8 mouse cellular contexts compared by ENCODE assay signal in the genomic region with DNA sequence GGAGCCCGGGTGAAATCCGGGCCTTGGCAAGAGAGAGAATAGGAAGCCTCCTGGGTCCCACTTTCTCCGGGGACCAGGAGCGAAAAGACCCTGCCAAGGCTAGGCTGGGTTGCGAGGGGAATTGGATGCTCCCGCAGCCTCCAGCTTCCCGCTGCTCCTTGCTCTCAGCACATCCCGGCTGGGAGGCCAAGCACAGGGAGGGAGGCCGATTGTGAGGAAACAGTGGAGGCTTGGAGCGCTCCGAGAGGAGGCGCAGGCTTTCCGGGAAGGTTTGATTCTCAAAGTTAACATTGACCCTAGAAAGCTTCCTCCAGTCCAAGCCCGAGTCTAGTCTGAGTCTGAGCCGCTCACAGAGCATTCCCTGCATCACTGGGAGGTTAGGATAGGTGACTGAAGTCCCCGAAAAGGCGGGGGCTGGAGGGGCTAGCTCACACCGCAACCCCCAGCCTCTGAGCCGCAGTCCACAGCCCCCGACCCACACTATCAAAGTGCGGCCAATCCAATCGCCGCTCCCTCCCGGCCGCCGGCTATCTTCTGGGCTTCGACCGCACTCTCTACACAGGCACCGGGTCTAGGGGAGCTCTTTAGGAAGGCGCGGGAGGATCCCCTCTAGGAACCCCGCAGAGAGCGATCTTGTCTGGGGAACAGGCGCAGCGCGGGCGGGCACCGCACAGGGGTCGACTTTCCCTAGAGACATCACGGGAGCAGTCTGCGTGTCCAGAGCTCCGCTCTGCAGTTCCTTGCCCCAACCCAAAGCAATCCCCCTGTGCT. TPM values are rescaled to one million over a fixed set of nuclear protein-coding genes. Genes with fewer than 3 reads are reported as not detected.
A peak's percentile ranks its signal among the peaks of the same experiment; 100 is the strongest.
DNase-seq lines count a peak whose midpoint lies in the region; ATAC-seq lines count a peak whose summit lies in the region.

No protein-coding gene starts in this region.

- WGBS in kidney, embryonic 15.5 days: under 1% methylated on average over 42 of the region's 42 CpGs
- 1% methylated on average over 41 of the region's 42 CpGs for WGBS in liver, embryonic 15.5 days (ENCODE audit: insufficient replicate concordance)
- under 1% methylated on average over 42 of the region's 42 CpGs for WGBS in neural tube, embryonic 14.5 days

- H3K9ac ChIP-seq in kidney, embryonic 15.5 days: peak overlapping the region; percentile 92
- H3K9ac ChIP-seq in liver, embryonic 15.5 days: no peak overlapping the region
- H3K9ac ChIP-seq in neural tube, embryonic 14.5 days (replicated peaks; ENCODE audit: low read depth, low read length): peak overlapping the region; percentile 96

- ATAC-seq in kidney, embryonic 15.5 days (replicated peaks; ENCODE audit: low FRiP score): peak; percentile 26
- no peak for ATAC-seq in liver, embryonic 15.5 days (ENCODE audit: insufficient read depth)
- peak; percentile 45 for ATAC-seq in neural tube, embryonic 14.5 days (ENCODE audit: low read depth)
- no peak; the same call in 1 of the 2 replicates for ATAC-seq in granulocyte monocyte progenitor cell, adult 5-6 weeks (replicated peaks; ENCODE audit: poor library complexity, severe bottlenecking)

- H3K9me3 ChIP-seq in kidney, embryonic 15.5 days (replicated peaks): no peaks in the 10 kb centered on the region
- H3K9me3 ChIP-seq in liver, embryonic 15.5 days (replicated peaks): no peaks in the 10 kb centered on the region
- no peaks in the 10 kb centered on the region for H3K9me3 ChIP-seq in neural tube, embryonic 14.5 days (ENCODE audit: control insufficient read depth, low read length)

- peak overlapping the region; percentile 77 for H3K4me3 ChIP-seq in kidney, embryonic 15.5 days (replicated peaks)
- H3K4me3 ChIP-seq in liver, embryonic 15.5 days (replicated peaks): peak overlapping the region; percentile 23; the same call in 1 of the 2 replicates
- H3K4me3 ChIP-seq in neural tube, embryonic 14.5 days (ENCODE audit: low read depth, low read length): peak overlapping the region; percentile 84

- peaks cover 30% of the 10 kb centered on the region for H3K4me1 ChIP-seq in kidney, embryonic 15.5 days
- H3K4me1 ChIP-seq in liver, embryonic 15.5 days (replicated peaks): no peaks in the 10 kb centered on the region
- no peaks in the 10 kb centered on the region for H3K4me1 ChIP-seq in neural tube, embryonic 14.5 days (ENCODE audit: control insufficient read depth, insufficient read depth, low read length)

- H3K27ac ChIP-seq in kidney, embryonic 15.5 days: peak overlapping the region; percentile 96
- H3K27ac ChIP-seq in liver, embryonic 15.5 days (replicated peaks): no peak overlapping the region
- peak overlapping the region; percentile 93 for H3K27ac ChIP-seq in neural tube, embryonic 14.5 days (ENCODE audit: low read depth, low read length)

- H3K36me3 ChIP-seq in kidney, embryonic 15.5 days: no peaks in the 10 kb centered on the region
- no peaks in the 10 kb centered on the region for H3K36me3 ChIP-seq in liver, embryonic 15.5 days (replicated peaks)
- no peaks in the 10 kb centered on the region for H3K36me3 ChIP-seq in neural tube, embryonic 14.5 days (ENCODE audit: control insufficient read depth, insufficient read depth, low read length)

- DNase-seq in cerebellum, postnatal 14 days: peak; percentile 35 to 44
- DNase-seq in cerebellum, adult 11-12 months: no peak
- peak; percentile 71 for DNase-seq in embryo, embryonic 10.5 days (ENCODE audit: low spot score)
- DNase-seq in heart, adult 18-20 months: peak; percentile 28 to 56

- peaks cover 20% of the 10 kb centered on the region for H3K27me3 ChIP-seq in kidney, embryonic 15.5 days
- H3K27me3 ChIP-seq in liver, embryonic 15.5 days: peaks cover 58% of the 10 kb centered on the region
- H3K27me3 ChIP-seq in neural tube, embryonic 14.5 days (ENCODE audit: control insufficient read depth, insufficient read depth, low read length): no peaks in the 10 kb centered on the region

- H3K4me2 ChIP-seq in kidney, embryonic 15.5 days: peak overlapping the region; percentile 84
- H3K4me2 ChIP-seq in liver, embryonic 15.5 days: no peak overlapping the region
- peak overlapping the region; percentile 75 for H3K4me2 ChIP-seq in neural tube, embryonic 14.5 days (ENCODE audit: low read depth, low read length)

RNA-seq across cellular contexts. Expression of a gene that starts 1.4 kb away (rescaled TPM):
- 10 to 100 TPM in 1 of 2 experiments, 1 to 10 TPM in 1; 8.2 to 12.0 TPM for total RNA-seq in heart, adult 18-20 months (2021)
- 128 and 130 TPM in 2 replicates for polyA plus RNA-seq in kidney, embryonic 15.5 days (2015; fragmentation: Nextera tagmentation; extraction: Ambion mirVana)
- 1.6 and 1.7 TPM in 2 replicates for polyA plus RNA-seq in liver, embryonic 15.5 days (2015; fragmentation: Nextera tagmentation; extraction: Ambion mirVana)
- polyA plus RNA-seq in neural tube, embryonic 14.5 days (2014; fragmentation: Nextera tagmentation; extraction: Ambion mirVana): 59.9 and 84.8 TPM in 2 replicates
- 0.13 TPM in 1 of 2 replicates, not detected in the other for total RNA-seq in granulocyte monocyte progenitor cell, adult 5-6 weeks (2014; fragmentation: Nextera tagmentation)
- total RNA-seq in granulocyte monocyte progenitor cell, adult 5-6 weeks (2017): 0.15 and 0.30 TPM in 2 replicates

Comparison
In these comparisons a context has a peak if more than half of its experiments do, and no peak if none do; other contexts are left out.
1. ATAC-seq: peak in kidney, embryonic 15.5 days (single experiment) and neural tube, embryonic 14.5 days (single experiment); none in liver, embryonic 15.5 days (single experiment) and granulocyte monocyte progenitor cell, adult 5-6 weeks (single experiment).
2. H3K4me3 ChIP-seq: peak in every context shown above with its lines; median percentile 84 in neural tube, embryonic 14.5 days; 77 in kidney, embryonic 15.5 days; 23 in liver, embryonic 15.5 days.
3. RNA of a gene that starts 1.4 kb away (polyA plus RNA-seq): 128 to 130 TPM in kidney, embryonic 15.5 days and 59.9 to 84.8 TPM in neural tube, embryonic 14.5 days; 1.6 to 1.7 TPM in liver, embryonic 15.5 days; every median in the first group is over 10 times any median in the second.